Mouse (Mus musculus): ENCODE measurements around the gene Kif12. TPM values are rescaled to one million over a fixed set of nuclear protein-coding genes. Genes with fewer than 3 reads are reported as not detected.
A peak's percentile ranks its signal among the peaks of the same experiment; 100 is the strongest.

Kif12 gene
- total and polyA plus RNA-seq, 2 experiments from 2014 or later, result not detected

GRCm38 (mm10) chr4:63171122-63171521 is 809 bp downstream of the Kif12 start:
- TF ChIP-seq CTCF (IDR thresholded peaks at IDR 0.05; ENCODE audit: low read depth) (no peak), EP300 (IDR thresholded peaks at IDR 0.05; ENCODE audit: low read depth) (no peak)
- 43% methylated on average over 24 of the region's 24 CpGs for WGBS
- no peak overlapping the region for H3K27ac ChIP-seq (ENCODE audit: low read depth)
- H3K4me1 ChIP-seq (ENCODE audit: control insufficient read depth, insufficient read depth), result no peaks in the 10 kb centered on the region
- no peaks in the 10 kb centered on the region for H3K36me3 ChIP-seq (replicated peaks; ENCODE audit: control insufficient read depth, insufficient read depth, low read length)
- no peaks in the 10 kb centered on the region for H3K9me3 ChIP-seq (replicated peaks; ENCODE audit: control insufficient read depth, low read length)
- no peak overlapping the region for H3K4me2 ChIP-seq (ENCODE audit: low read depth, low read length)
- no peak for DNase-seq (ENCODE audit: low spot score)
- no peak for ATAC-seq (ENCODE audit: insufficient read depth, low read depth)
- H3K27me3 ChIP-seq (ENCODE audit: control insufficient read depth, insufficient read depth, low read length), result peaks cover 22% of the 10 kb centered on the region
- no peak overlapping the region for H3K4me3 ChIP-seq (ENCODE audit: low read depth, low read length)
- no peak overlapping the region for H3K9ac ChIP-seq (replicated peaks; ENCODE audit: low read depth, low read length)

GRCm38 (mm10) chr4:63170061-63170460 is 1.9 kb downstream of the Kif12 start:
- H3K9me3 ChIP-seq (replicated peaks; ENCODE audit: control insufficient read depth, low read length), result no peaks in the 10 kb centered on the region
- H3K27me3 ChIP-seq (ENCODE audit: control insufficient read depth, insufficient read depth, low read length), result peaks cover 22% of the 10 kb centered on the region
- ATAC-seq (ENCODE audit: insufficient read depth, low read depth) (no peak), DNase-seq (ENCODE audit: low spot score) (no peak)
- TF ChIP-seq CTCF (IDR thresholded peaks at IDR 0.05; ENCODE audit: low read depth), result no peak
- no peak for TF ChIP-seq EP300 (IDR thresholded peaks at IDR 0.05; ENCODE audit: low read depth)
- 67% methylated on average over 4 of the region's 4 CpGs for WGBS
- H3K27ac ChIP-seq (ENCODE audit: low read depth), result no peak overlapping the region
- no peaks in the 10 kb centered on the region for H3K36me3 ChIP-seq (replicated peaks; ENCODE audit: control insufficient read depth, insufficient read depth, low read length)
- no peak overlapping the region for H3K4me2 ChIP-seq (ENCODE audit: low read depth, low read length)
- H3K9ac ChIP-seq (replicated peaks; ENCODE audit: low read depth, low read length), result no peak overlapping the region
- H3K4me3 ChIP-seq (ENCODE audit: low read depth, low read length), result no peak overlapping the region
- no peaks in the 10 kb centered on the region for H3K4me1 ChIP-seq (ENCODE audit: control insufficient read depth, insufficient read depth)

- TF ChIP-seq EP300 (IDR thresholded peaks at IDR 0.05; ENCODE audit: low read depth) (no peak), CTCF (IDR thresholded peaks at IDR 0.05; ENCODE audit: low read depth) (no peak)
- Histone ChIP-seq H3K36me3 (replicated peaks; ENCODE audit: control insufficient read depth, insufficient read depth, low read length) (no peaks in the 10 kb centered on the region), H3K27me3 (ENCODE audit: control insufficient read depth, insufficient read depth, low read length) (peaks cover 11% of the 10 kb centered on the region), H3K27ac (ENCODE audit: low read depth) (no peak overlapping the region), H3K4me2 (ENCODE audit: low read depth, low read length) (no peak overlapping the region), H3K4me1 (ENCODE audit: control insufficient read depth, insufficient read depth) (no peaks in the 10 kb centered on the region), H3K9ac (replicated peaks; ENCODE audit: low read depth, low read length) (no peak overlapping the region), H3K4me3 (ENCODE audit: low read depth, low read length) (no peak overlapping the region), H3K9me3 (replicated peaks; ENCODE audit: control insufficient read depth, low read length) (no peaks in the 10 kb centered on the region)
- ATAC-seq (ENCODE audit: insufficient read depth, low read depth) (no peak), DNase-seq (ENCODE audit: low spot score) (no peak)
- WGBS, result 78% methylated on average over 5 of the region's 5 CpGs
Measured at GRCm38 (mm10) chr4:63166323-63166722, 5.6 kb downstream of the Kif12 start.

GRCm38 (mm10) chr4:63165636-63166035 is 6.3 kb downstream of the Kif12 start:
- 82% methylated on average over 4 of the region's 4 CpGs for WGBS
- H3K4me3 ChIP-seq (ENCODE audit: low read depth, low read length), result no peak overlapping the region
- H3K9me3 ChIP-seq (replicated peaks; ENCODE audit: control insufficient read depth, low read length), result no peaks in the 10 kb centered on the region
- no peaks in the 10 kb centered on the region for H3K4me1 ChIP-seq (ENCODE audit: control insufficient read depth, insufficient read depth)
- H3K4me2 ChIP-seq (ENCODE audit: low read depth, low read length), result no peak overlapping the region
- no peaks in the 10 kb centered on the region for H3K36me3 ChIP-seq (replicated peaks; ENCODE audit: control insufficient read depth, insufficient read depth, low read length)
- DNase-seq (ENCODE audit: low spot score) (no peak), ATAC-seq (ENCODE audit: insufficient read depth, low read depth) (no peak)
- no peak overlapping the region for H3K27ac ChIP-seq (ENCODE audit: low read depth)
- H3K27me3 ChIP-seq (ENCODE audit: control insufficient read depth, insufficient read depth, low read length), result peaks cover 4% of the 10 kb centered on the region
- no peak for TF ChIP-seq CTCF (IDR thresholded peaks at IDR 0.05; ENCODE audit: low read depth)
- no peak for TF ChIP-seq EP300 (IDR thresholded peaks at IDR 0.05; ENCODE audit: low read depth)
- no peak overlapping the region for H3K9ac ChIP-seq (replicated peaks; ENCODE audit: low read depth, low read length)

- no peaks in the 10 kb centered on the region for H3K9me3 ChIP-seq (replicated peaks; ENCODE audit: control insufficient read depth, low read length)
- no peaks in the 10 kb centered on the region for H3K27me3 ChIP-seq (ENCODE audit: control insufficient read depth, insufficient read depth, low read length)
- no peaks in the 10 kb centered on the region for H3K36me3 ChIP-seq (replicated peaks; ENCODE audit: control insufficient read depth, insufficient read depth, low read length)
- H3K4me3 ChIP-seq (ENCODE audit: low read depth, low read length), result no peak overlapping the region
- no peak overlapping the region for H3K4me2 ChIP-seq (ENCODE audit: low read depth, low read length)
- no peak overlapping the region for H3K27ac ChIP-seq (ENCODE audit: low read depth)
- DNase-seq (ENCODE audit: low spot score) (peak; percentile 84), ATAC-seq (ENCODE audit: insufficient read depth, low read depth) (peak; percentile 82)
- WGBS, result 13% methylated on average over 5 of the region's 5 CpGs
- TF ChIP-seq CTCF (IDR thresholded peaks at IDR 0.05; ENCODE audit: low read depth) (peak; percentile 97), EP300 (IDR thresholded peaks at IDR 0.05; ENCODE audit: low read depth) (no peak)
- H3K4me1 ChIP-seq (ENCODE audit: control insufficient read depth, insufficient read depth), result no peaks in the 10 kb centered on the region
- no peak overlapping the region for H3K9ac ChIP-seq (replicated peaks; ENCODE audit: low read depth, low read length)
Measured at GRCm38 (mm10) chr4:63158961-63159592, 12.9 kb downstream of the Kif12 start.

GRCm38 (mm10) chr4:63158192-63158591 is 13.7 kb downstream of the Kif12 start:
- Histone ChIP-seq H3K27me3 (ENCODE audit: control insufficient read depth, insufficient read depth, low read length) (no peaks in the 10 kb centered on the region), H3K4me3 (ENCODE audit: low read depth, low read length) (no peak overlapping the region), H3K9me3 (replicated peaks; ENCODE audit: control insufficient read depth, low read length) (no peaks in the 10 kb centered on the region), H3K4me2 (ENCODE audit: low read depth, low read length) (no peak overlapping the region), H3K27ac (ENCODE audit: low read depth) (no peak overlapping the region), H3K9ac (replicated peaks; ENCODE audit: low read depth, low read length) (no peak overlapping the region), H3K36me3 (replicated peaks; ENCODE audit: control insufficient read depth, insufficient read depth, low read length) (no peaks in the 10 kb centered on the region), H3K4me1 (ENCODE audit: control insufficient read depth, insufficient read depth) (no peaks in the 10 kb centered on the region)
- ATAC-seq (ENCODE audit: insufficient read depth, low read depth) (no peak), DNase-seq (ENCODE audit: low spot score) (no peak)
- WGBS, result 89% methylated on average over 7 of the region's 7 CpGs
- no peak for TF ChIP-seq CTCF (IDR thresholded peaks at IDR 0.05; ENCODE audit: low read depth)
- TF ChIP-seq EP300 (IDR thresholded peaks at IDR 0.05; ENCODE audit: low read depth), result no peak
